Mouse (Mus musculus) liver, embryonic 14.5 days (tissue): ENCODE results near the gene Ctcf.

Experiments
- CTCF ChIP-seq: IDR thresholded peaks from 2 replicates; pipeline ENCODE4 v1.5.1; 2016; ENCODE audit warnings: antibody characterized with exemption, low read depth, control low read depth
- EP300 ChIP-seq: IDR thresholded peaks from 2 replicates; pipeline ENCODE4 v1.6.1; 2016; ENCODE audit warnings: antibody characterized with exemption, low read depth

DNA sequence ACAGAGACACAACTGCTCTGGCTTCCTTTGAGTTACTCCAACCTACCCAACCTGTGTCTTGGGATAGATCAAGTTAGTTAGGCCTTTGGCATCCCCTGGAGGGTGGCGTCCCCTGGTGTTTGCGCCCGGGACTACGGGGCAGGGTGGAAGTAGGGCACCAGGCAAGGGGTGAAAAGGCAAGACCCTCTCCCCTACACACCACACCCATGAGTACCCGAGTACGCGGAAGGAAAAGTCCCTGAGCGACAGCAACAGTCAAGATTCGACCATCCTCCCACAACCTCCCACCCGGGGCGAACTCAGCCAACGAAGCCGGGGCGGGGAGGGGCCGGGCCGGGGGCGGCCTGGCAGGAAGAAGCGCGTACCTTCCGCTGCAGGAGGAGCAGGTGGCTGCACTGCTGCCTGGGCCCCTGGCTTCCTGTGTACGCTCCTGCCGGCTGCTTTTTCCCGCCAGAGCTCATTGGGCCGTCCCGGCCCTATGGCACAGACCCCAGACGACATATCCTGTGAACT, 49.5 kb downstream of the Ctcf start, which contains the start of gene Carmil2:
- TF ChIP-seq EP300 (no peak), CTCF (peak; percentile 85)
